Mouse (Mus musculus) spleen, adult 2 months (tissue): Measurements from ENCODE around the gene E2f3. TPM values are rescaled to one million over a fixed set of nuclear protein-coding genes. Genes with fewer than 3 reads are reported as not detected.

Source experiments
- DNase-seq, 2 experiments: peaks; one replicate each; pipeline versions ENCODE4 v3.0.0 to v3.0.0-alpha.2; 2012 to 2021; ENCODE audit warnings: low spot score in 2 of 2, low read depth in 1 of 2
- H3K27ac ChIP-seq: fragments of 200-500 bp; 2 replicates; pipeline ENCODE4 v1.5.1; 2012; ENCODE audit warnings: low read length, inconsistent platforms; ENCODE audit not compliant: insufficient read depth
- H3K27me3 ChIP-seq: fragments of 200-500 bp; 2 replicates; pipeline ENCODE4 v1.6.1; 2012; ENCODE audit warnings: mild to moderate bottlenecking, moderate library complexity, low read length, inconsistent platforms; ENCODE audit not compliant: control insufficient read depth, insufficient read depth
- H3K36me3 ChIP-seq: fragments of 200-500 bp; 2 replicates; pipeline ENCODE4 v1.6.1; 2012; ENCODE audit warnings: mild to moderate bottlenecking, low read length, inconsistent platforms; ENCODE audit not compliant: control insufficient read depth, insufficient read depth
- H3K4me1 ChIP-seq: fragments of 200-500 bp; 2 replicates; pipeline ENCODE4 v1.6.1; 2011; ENCODE audit warnings: inconsistent platforms; ENCODE audit not compliant: control insufficient read depth, insufficient read depth, insufficient read length
- H3K4me3 ChIP-seq: fragments of 200-500 bp; 2 replicates; pipeline ENCODE4 v1.5.1; 2011; ENCODE audit warnings: mild to moderate bottlenecking, inconsistent platforms; ENCODE audit not compliant: insufficient read depth, insufficient read length; ENCODE audit errors: extremely low read depth
- CTCF ChIP-seq: fragments of 200-500 bp; IDR thresholded peaks from 2 replicates; pipeline ENCODE4 v1.5.1; 2011; ENCODE audit warnings: mild to moderate bottlenecking, inconsistent platforms; ENCODE audit not compliant: insufficient read depth, insufficient read length, insufficient replicate concordance; ENCODE audit errors: extremely low read depth
- POLR2A ChIP-seq: fragments of 200-500 bp; IDR thresholded peaks from 2 replicates; pipeline ENCODE4 v1.6.1; 2011; ENCODE audit warnings: low read depth, low read length, inconsistent platforms
- WGBS: fragments of 180-500 bp; shearing (Covaris S2); methylation state at CpG from one replicate; pipeline ENCODE4 v1.1.7; 2018; 5-methylcytosine and 5-hydroxymethylcytosine counted together
- polyA plus RNA-seq: library from polyadenylated mRNA; depleted of rRNA; stranded (reverse); fragments of >200 nt; gene quantifications from 2 replicates; pipeline ENCODE4 v1.2.3, GENCODE M21; 2012

The E2f3 gene
- polyA plus RNA-seq, 1 experiment = 2.1 TPM

DNA sequence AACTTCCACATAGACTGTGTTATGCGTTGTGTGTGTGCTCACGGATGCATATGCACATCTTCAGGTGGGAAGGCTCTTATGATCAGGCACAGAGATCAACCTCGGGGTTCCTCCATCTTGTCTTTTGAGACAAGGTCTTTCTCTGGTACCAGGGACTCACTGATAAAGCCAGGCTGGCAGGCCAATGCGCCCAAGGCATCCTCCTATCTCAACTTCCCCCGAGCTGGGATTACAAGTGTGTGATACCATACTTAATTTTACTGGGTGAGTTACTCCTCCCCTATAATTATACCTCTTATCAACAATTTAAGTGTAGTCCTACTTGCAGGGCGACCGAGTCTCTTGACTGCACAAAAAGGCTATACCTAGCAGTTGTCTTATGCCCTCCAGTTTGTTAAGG is 17.2 kb downstream of the E2f3 start:
- WGBS = 87% methylated on average over 7 of the region's 7 CpGs
- Histone ChIP-seq H3K36me3 (no peaks in the 10 kb centered on the region), H3K27me3 (no peaks in the 10 kb centered on the region), H3K4me3 (no peak overlapping the region), H3K27ac (no peak overlapping the region), H3K4me1 (peaks cover 14% of the 10 kb centered on the region)
- DNase-seq = no peak
- TF ChIP-seq CTCF = no peak
- TF ChIP-seq POLR2A = no peak

DNA sequence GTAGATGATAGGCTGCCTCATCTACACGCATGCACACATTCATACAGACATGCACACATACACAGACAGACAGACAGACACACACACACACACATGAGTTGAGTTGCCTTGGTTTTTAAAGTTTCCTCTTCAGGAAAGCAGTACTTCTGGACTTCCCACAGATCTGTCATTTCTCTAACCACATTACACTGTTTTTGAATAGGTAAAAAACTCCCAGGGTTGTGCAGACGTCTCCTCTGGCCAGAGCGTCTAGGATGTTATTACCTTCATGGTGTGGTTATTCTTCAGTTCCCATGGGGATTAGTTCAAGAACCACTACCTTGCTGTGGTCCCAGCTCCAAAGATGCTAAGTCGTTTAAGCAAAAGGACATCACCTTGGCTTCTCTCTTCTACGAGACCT is 18.5 kb downstream of the E2f3 start:
- no peak for DNase-seq
- 55% methylated on average over 5 of the region's 5 CpGs for WGBS
- H3K27me3 ChIP-seq = no peaks in the 10 kb centered on the region
- TF ChIP-seq CTCF (no peak), POLR2A (no peak)
- H3K4me1 ChIP-seq = peaks cover 15% of the 10 kb centered on the region
- no peak overlapping the region for H3K4me3 ChIP-seq
- H3K27ac ChIP-seq = no peak overlapping the region
- H3K36me3 ChIP-seq = no peaks in the 10 kb centered on the region

DNA sequence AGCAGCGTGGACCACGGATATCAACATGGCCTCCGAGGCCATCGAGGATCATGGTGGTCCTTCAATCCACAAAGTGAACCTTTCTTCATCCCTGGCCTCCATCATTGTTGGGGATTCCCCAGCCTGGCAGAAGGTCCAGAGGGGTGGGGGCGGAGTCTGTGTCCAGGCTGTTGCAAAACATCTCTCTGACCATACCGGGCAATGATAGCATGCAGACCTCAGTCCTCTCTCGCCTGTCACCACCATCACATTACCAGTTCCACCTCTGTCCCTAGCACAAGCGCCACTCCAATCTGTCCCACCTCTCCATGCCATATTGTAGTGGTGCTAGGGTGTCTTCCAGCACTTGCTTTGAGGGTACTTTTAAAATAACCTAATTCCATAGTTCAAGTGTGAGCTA is 18.9 kb downstream of the E2f3 start:
- no peaks in the 10 kb centered on the region for H3K36me3 ChIP-seq
- WGBS = 96% methylated on average over 8 of the region's 8 CpGs
- no peak for DNase-seq
- no peaks in the 10 kb centered on the region for H3K27me3 ChIP-seq
- TF ChIP-seq POLR2A (no peak), CTCF (no peak)
- H3K4me3 ChIP-seq = no peak overlapping the region
- H3K27ac ChIP-seq = no peak overlapping the region
- peaks cover 15% of the 10 kb centered on the region for H3K4me1 ChIP-seq

DNA sequence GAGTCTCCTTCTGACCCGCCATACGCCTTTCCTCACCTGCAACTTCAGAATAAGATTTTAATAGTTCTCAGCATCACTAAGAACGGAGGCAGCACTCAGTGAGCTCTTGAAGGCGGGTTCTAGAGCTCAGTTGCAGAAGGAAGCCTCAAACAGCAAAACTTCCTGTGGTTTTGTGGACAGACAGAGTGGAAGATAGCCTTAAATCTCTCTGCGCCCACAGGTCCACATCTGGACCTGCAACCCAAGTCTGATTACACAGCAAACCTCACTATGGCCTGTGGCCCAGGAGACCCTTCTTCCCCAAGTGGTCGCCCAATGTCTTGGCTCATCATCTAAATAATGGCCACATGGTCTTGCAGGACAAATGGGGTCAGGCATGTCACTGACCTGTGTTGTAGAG is 21.8 kb downstream of the E2f3 start:
- Histone ChIP-seq H3K4me1 (peaks cover 7% of the 10 kb centered on the region), H3K27ac (no peak overlapping the region), H3K36me3 (no peaks in the 10 kb centered on the region), H3K4me3 (no peak overlapping the region), H3K27me3 (no peaks in the 10 kb centered on the region)
- TF ChIP-seq POLR2A = no peak
- no peak for TF ChIP-seq CTCF
- DNase-seq = no peak
- WGBS = 43% methylated on average over 6 of the region's 6 CpGs

DNA sequence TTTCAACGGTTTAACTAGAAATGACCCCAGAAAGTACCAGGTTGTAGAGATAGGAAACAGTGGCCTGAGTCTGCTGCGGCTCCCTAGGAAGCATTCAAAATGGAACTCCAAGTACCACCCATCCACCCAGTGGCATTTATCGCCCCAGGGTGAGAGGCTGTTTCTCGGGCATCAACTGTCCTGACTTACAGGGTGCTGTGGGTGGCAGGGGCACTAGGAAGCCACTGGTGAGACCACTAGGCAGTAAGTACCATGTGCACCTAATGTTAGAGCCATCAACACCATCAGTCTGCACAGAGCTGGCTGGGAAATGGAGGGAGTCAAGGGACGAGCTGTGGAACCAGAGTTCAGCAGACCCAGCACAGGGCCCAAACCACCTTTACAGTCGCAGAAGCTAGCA is 25.4 kb downstream of the E2f3 start:
- H3K27ac ChIP-seq = no peak overlapping the region
- H3K36me3 ChIP-seq = no peaks in the 10 kb centered on the region
- TF ChIP-seq POLR2A (no peak), CTCF (no peak)
- no peak overlapping the region for H3K4me3 ChIP-seq
- 84% methylated on average over 6 of the region's 6 CpGs for WGBS
- no peaks in the 10 kb centered on the region for H3K27me3 ChIP-seq
- peaks cover 15% of the 10 kb centered on the region for H3K4me1 ChIP-seq
- no peak for DNase-seq

DNA sequence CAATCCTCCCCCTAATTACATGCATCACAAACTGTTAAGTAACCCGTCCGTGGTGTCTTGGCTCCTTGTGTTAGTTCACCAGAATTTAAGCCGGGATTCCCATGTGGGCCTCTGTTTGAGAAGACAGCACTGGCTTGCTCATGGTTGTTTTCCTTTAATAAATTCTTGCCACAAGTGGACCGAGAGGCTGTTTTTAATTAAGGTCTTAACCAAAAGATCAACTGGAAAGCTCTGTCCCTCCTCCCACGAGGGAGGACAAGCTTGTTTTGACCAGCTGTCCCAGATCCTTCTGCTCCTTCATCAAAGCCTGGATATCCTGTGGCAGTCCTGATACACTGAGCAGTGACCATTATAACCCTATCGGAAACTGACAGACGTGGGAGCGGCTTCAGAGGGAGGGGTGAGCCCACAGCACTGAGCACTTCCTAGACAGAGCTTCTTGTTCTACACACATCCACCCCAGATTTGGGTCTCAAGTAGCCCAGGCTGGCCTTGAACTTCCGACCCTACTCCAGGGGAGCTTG is 28.1 kb downstream of the E2f3 start:
- DNase-seq = no peak
- H3K36me3 ChIP-seq = no peaks in the 10 kb centered on the region
- H3K4me1 ChIP-seq = peaks cover 8% of the 10 kb centered on the region; the same call in 1 of the 2 replicates
- H3K27me3 ChIP-seq = no peaks in the 10 kb centered on the region
- H3K4me3 ChIP-seq = no peak overlapping the region
- 88% methylated on average over 9 of the region's 9 CpGs for WGBS
- TF ChIP-seq POLR2A (no peak), CTCF (no peak)
- H3K27ac ChIP-seq = no peak overlapping the region

DNA sequence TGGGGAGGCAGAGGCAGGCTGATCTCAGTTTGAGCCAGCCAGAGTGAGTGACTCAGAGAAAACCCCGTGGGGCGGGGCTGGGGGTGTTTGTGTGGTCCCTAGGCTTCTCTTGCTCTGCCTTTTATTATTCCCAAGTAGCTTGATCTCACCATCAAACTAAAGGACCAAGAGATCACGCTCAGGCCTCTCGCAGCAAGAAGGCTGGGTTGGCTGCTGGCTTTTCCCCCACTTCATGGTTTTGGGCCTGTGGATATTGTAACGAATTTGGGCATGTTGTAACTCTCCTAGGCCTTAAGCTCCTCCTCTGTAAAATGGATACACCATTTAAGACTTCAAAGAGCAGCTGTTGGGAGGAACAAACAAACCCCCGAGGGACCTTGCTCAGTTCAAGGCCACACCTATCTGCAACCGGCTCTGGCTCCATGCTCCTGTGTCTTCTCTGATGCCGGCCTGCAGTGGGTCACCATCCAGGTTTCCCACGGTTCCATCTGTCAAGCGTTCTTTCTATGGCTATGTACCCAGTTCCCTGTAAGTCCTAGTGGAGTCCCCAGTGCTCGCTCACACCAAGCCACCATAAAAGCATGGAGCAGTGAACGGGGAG is 28.9 kb downstream of the E2f3 start:
- DNase-seq = no peak
- Histone ChIP-seq H3K36me3 (no peaks in the 10 kb centered on the region), H3K4me3 (no peak overlapping the region), H3K27me3 (no peaks in the 10 kb centered on the region), H3K27ac (no peak overlapping the region), H3K4me1 (peaks cover 8% of the 10 kb centered on the region; the same call in 1 of the 2 replicates)
- TF ChIP-seq POLR2A (no peak), CTCF (no peak)
- WGBS = 89% methylated on average over 12 of the region's 12 CpGs
